1 mouse cellular context compared by ENCODE assay signal in genomic region chr11:6625478-6626387, GRCm38 (mm10).
TF ChIP-seq lines count a peak whose summit lies in the region.

Gene Tbrg4 (minus strand): TSS chr11:6626067.

TF ChIP-seq in CH12.LX, 34 proteins besides CTCF, POLR2A, EP300 and RAD21 (continued from another document):
- TF ChIP-seq GABPA (IDR thresholded peaks at IDR 0.05; ENCODE audit: insufficient replicate concordance, low read depth, low read length) (peak; percentile 45; the same call in 1 of the 2 replicates), SMC3 (IDR thresholded peaks at IDR 0.05; ENCODE audit: low read depth, low read length) (no peak), IRF4 (IDR thresholded peaks at IDR 0.05; ENCODE audit: low read depth, low read length) (peak; percentile 72; the same call in 1 of the 2 replicates), PAX5 (IDR thresholded peaks at IDR 0.05; ENCODE audit: low read length) (no peak), RCOR1 (conservative IDR thresholded peaks at IDR 0.05; ENCODE audit: low read depth, low read length) (no peak), ELF1 (IDR thresholded peaks at IDR 0.05; ENCODE audit: low read depth, low read length) (peak; percentile 98), CHD2 (IDR thresholded peaks at IDR 0.05; ENCODE audit: low read length) (peak; percentile 35; the same call in 1 of the 2 replicates), JUN (IDR thresholded peaks at IDR 0.05; ENCODE audit: insufficient read depth, low read depth, low read length) (0 out of 2 replicates have a peak, but pooled peaks have one; percentile 11), KAT2A (IDR thresholded peaks at IDR 0.05; ENCODE audit: insufficient replicate concordance, low read length) (peak; percentile 93; the same call in 1 of the 2 replicates), MAX (IDR thresholded peaks at IDR 0.05; ENCODE audit: low read length) (peak; percentile 99), SIN3A (IDR thresholded peaks at IDR 0.05; ENCODE audit: low read length) (peak; percentile 97)
